11 mouse cellular contexts compared by ENCODE assay signal in the genomic region with DNA sequence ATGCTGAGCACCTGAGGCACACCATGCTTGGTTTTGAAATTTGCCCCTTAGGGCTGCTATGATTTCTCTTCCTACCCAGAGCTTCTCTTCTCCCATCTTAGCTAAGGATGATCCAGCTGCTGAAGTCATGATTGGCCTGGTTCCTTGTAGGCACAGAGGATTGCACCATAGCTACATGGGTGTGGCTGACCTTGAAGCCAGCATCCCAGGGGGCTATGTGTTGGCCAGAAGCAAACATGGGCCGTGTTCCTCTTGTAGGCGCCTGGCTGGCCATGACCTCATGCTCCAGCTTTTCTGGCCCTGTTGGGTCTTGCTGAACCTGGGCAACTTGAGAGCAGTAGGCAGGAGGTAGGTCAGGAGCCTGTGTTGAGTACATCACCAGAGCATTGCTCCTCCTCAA. TPM values are rescaled to one million over a fixed set of nuclear protein-coding genes. Genes with fewer than 3 reads are reported as not detected.
A peak's percentile ranks its signal among the peaks of the same experiment; 100 is the strongest.
DNase-seq lines count a peak whose midpoint lies in the region; ATAC-seq and TF ChIP-seq lines count a peak whose summit lies in the region.
"Had no signal": no experiment of that assay in that cellular context is flagged by ENCODE, and none has a peak within 500 bp of the region (broad histone marks: within the 10 kb centered on the region; RNA-seq: fewer than 3 reads in every experiment).

No protein-coding gene starts in this region.

- ATAC-seq in liver, postnatal 0 days: peak; percentile 49; the same call in 1 of the 2 replicates
- ATAC-seq in liver, embryonic 11.5 days (replicated peaks; ENCODE audit: low FRiP score): no peak
- ATAC-seq in megakaryocyte, adult 5-6 weeks (ENCODE audit: poor library complexity, severe bottlenecking): peak; percentile 81

- no peak overlapping the region for H3K9ac ChIP-seq in liver, postnatal 0 days (replicated peaks)
- no peak overlapping the region for H3K9ac ChIP-seq in liver, embryonic 11.5 days (ENCODE audit: low read depth, low read length)
- H3K9ac ChIP-seq: heart, embryonic 13.5 days; liver, embryonic 14.5 days had no signal

- TF ChIP-seq EP300 in liver, postnatal 0 days (IDR thresholded peaks at IDR 0.05; ENCODE audit: low read depth): no peak

- 46% methylated on average over 2 of the region's 2 CpGs for WGBS in liver, postnatal 0 days (ENCODE audit: insufficient replicate concordance)
- WGBS in liver, embryonic 11.5 days: 69% methylated on average over 2 of the region's 2 CpGs

- H3K27me3 ChIP-seq in liver, postnatal 0 days (ENCODE audit: insufficient read depth, low read length): no peaks in the 10 kb centered on the region
- no peaks in the 10 kb centered on the region for H3K27me3 ChIP-seq in liver, embryonic 11.5 days (replicated peaks; ENCODE audit: control insufficient read depth, insufficient read depth, low read length)
- H3K27me3 ChIP-seq: heart, embryonic 13.5 days had no signal

- H3K27ac ChIP-seq in liver, postnatal 0 days (ENCODE audit: low read depth): no peak overlapping the region
- no peak overlapping the region for H3K27ac ChIP-seq in liver, embryonic 11.5 days (ENCODE audit: low read depth, low read length)
- H3K27ac ChIP-seq: heart, embryonic 13.5 days; liver, embryonic 14.5 days had no signal

- DNase-seq in liver, postnatal 0 days: no peak
- no peak for DNase-seq in liver, embryonic 11.5 days (ENCODE audit: low spot score)
- peak; percentile 82 for DNase-seq in adrenal gland, adult 2 months
- peak; percentile 65 to 84 for DNase-seq in gastrocnemius, postnatal 36 days
- no peak for DNase-seq in Muller cell, postnatal 12 days (ENCODE audit: inconsistent ontology term)
- no peak for DNase-seq in thymus, postnatal 0 days (ENCODE audit: low spot score)
- no peak for DNase-seq in retina, embryonic 14.5 days (ENCODE audit: low spot score)
- DNase-seq: kidney, adult 18-20 months had no signal

- H3K4me1 ChIP-seq in liver, postnatal 0 days (ENCODE audit: insufficient read depth): peaks cover 27% of the 10 kb centered on the region
- peaks cover 25% of the 10 kb centered on the region for H3K4me1 ChIP-seq in liver, embryonic 11.5 days (replicated peaks; ENCODE audit: control insufficient read depth, insufficient read depth, low read length)

- intact Hi-C loops in gastrocnemius, postnatal 36 days (cut with DNase I): no loop called here

- H3K36me3 ChIP-seq in liver, postnatal 0 days (replicated peaks; ENCODE audit: insufficient read depth, low read length): peaks cover 4% of the 10 kb centered on the region; the same call in 1 of the 2 replicates
- peaks cover 5% of the 10 kb centered on the region; the same call in 1 of the 2 replicates for H3K36me3 ChIP-seq in liver, embryonic 11.5 days (ENCODE audit: control insufficient read depth, insufficient read depth, low read length)

- H3K4me2 ChIP-seq in liver, postnatal 0 days (ENCODE audit: low read depth, low read length): no peak overlapping the region
- H3K4me2 ChIP-seq in liver, embryonic 11.5 days: no peak overlapping the region
- H3K4me2 ChIP-seq: heart, embryonic 13.5 days had no signal

- TF ChIP-seq CTCF in liver, postnatal 0 days (IDR thresholded peaks at IDR 0.05; ENCODE audit: low read depth): no peak

- no peak overlapping the region for H3K4me3 ChIP-seq in liver, postnatal 0 days (ENCODE audit: low read depth, low read length)
- no peak overlapping the region for H3K4me3 ChIP-seq in liver, embryonic 11.5 days (ENCODE audit: low read depth, low read length)
- H3K4me3 ChIP-seq: heart, embryonic 13.5 days had no signal

- H3K9me3 ChIP-seq in liver, postnatal 0 days (ENCODE audit: low read length): no peaks in the 10 kb centered on the region
- H3K9me3 ChIP-seq in liver, embryonic 11.5 days (ENCODE audit: control insufficient read depth, low read length): no peaks in the 10 kb centered on the region
- H3K9me3 ChIP-seq: heart, embryonic 13.5 days had no signal

RNA-seq across cellular contexts. Expression of gene Bicd2, which starts 23.3 kb away (rescaled TPM):
- polyA plus RNA-seq in liver, postnatal 0 days (2015; fragmentation: Nextera tagmentation; extraction: Ambion mirVana): 4.9 and 5.8 TPM in 2 replicates
- 22.6 TPM in 2 replicates for polyA plus RNA-seq in liver, embryonic 11.5 days (2014; fragmentation: Nextera tagmentation; extraction: Ambion mirVana)
- total RNA-seq in adrenal gland, adult 2 months (2021): 10 to 100 TPM; 34.7 to 43.2 TPM
- polyA plus RNA-seq in adrenal gland, adult 2 months (2012; rRNA removed): 25.1 and 25.2 TPM in 2 replicates
- 10 to 100 TPM; 23.3 to 24.5 TPM for total RNA-seq in gastrocnemius, postnatal 36 days (2021)
- total RNA-seq in megakaryocyte, adult 5-6 weeks (2015): 14.9 and 15.3 TPM in 2 replicates
- total RNA-seq in megakaryocyte, adult 5-6 weeks (2017): 24.7 and 27.7 TPM in 2 replicates
- polyA plus RNA-seq in thymus, postnatal 0 days (2015; fragmentation: Nextera tagmentation; extraction: Ambion mirVana): 25.4 and 27.0 TPM in 2 replicates

RNA-seq across cellular contexts. Expression of gene Fgd3, which starts 44.6 kb away (rescaled TPM):
- polyA plus RNA-seq in liver, postnatal 0 days (2015; fragmentation: Nextera tagmentation; extraction: Ambion mirVana): 0.57 and 0.62 TPM in 2 replicates
- polyA plus RNA-seq in liver, embryonic 11.5 days (2014; fragmentation: Nextera tagmentation; extraction: Ambion mirVana): 0.74 and 0.92 TPM in 2 replicates
- total RNA-seq in adrenal gland, adult 2 months (2021): 1 to 10 TPM; 3.1 to 6.0 TPM
- 1.3 and 2.3 TPM in 2 replicates for polyA plus RNA-seq in adrenal gland, adult 2 months (2012; rRNA removed)
- total RNA-seq in gastrocnemius, postnatal 36 days (2021): under 1 TPM; 0.87 to 0.99 TPM
- total RNA-seq in megakaryocyte, adult 5-6 weeks (2015): 10.7 and 12.2 TPM in 2 replicates
- 26.1 and 30.9 TPM in 2 replicates for total RNA-seq in megakaryocyte, adult 5-6 weeks (2017)
- polyA plus RNA-seq in thymus, postnatal 0 days (2015; fragmentation: Nextera tagmentation; extraction: Ambion mirVana): 1.7 and 2.1 TPM in 2 replicates

RNA-seq across cellular contexts. Expression of gene Ippk, which starts 56.3 kb away (rescaled TPM):
- 5.9 and 6.0 TPM in 2 replicates for polyA plus RNA-seq in liver, postnatal 0 days (2015; fragmentation: Nextera tagmentation; extraction: Ambion mirVana)
- polyA plus RNA-seq in liver, embryonic 11.5 days (2014; fragmentation: Nextera tagmentation; extraction: Ambion mirVana): 19.0 and 23.7 TPM in 2 replicates
- total RNA-seq in adrenal gland, adult 2 months (2021): 10 to 100 TPM; 27.0 to 38.3 TPM
- 6.8 and 8.4 TPM in 2 replicates for polyA plus RNA-seq in adrenal gland, adult 2 months (2012; rRNA removed)
- total RNA-seq in gastrocnemius, postnatal 36 days (2021): 1 to 10 TPM; 5.3 to 5.6 TPM
- total RNA-seq in megakaryocyte, adult 5-6 weeks (2015): 2.5 and 3.1 TPM in 2 replicates
- total RNA-seq in megakaryocyte, adult 5-6 weeks (2017): 5.9 and 7.4 TPM in 2 replicates
- 13.5 and 15.2 TPM in 2 replicates for polyA plus RNA-seq in thymus, postnatal 0 days (2015; fragmentation: Nextera tagmentation; extraction: Ambion mirVana)

Comparison
In these comparisons a context has a peak if more than half of its experiments do, and no peak if none do; other contexts are left out.
1. DNase-seq: peak in adrenal gland, adult 2 months (single experiment) and gastrocnemius, postnatal 36 days (2 of 2); none in liver, postnatal 0 days (single experiment), liver, embryonic 11.5 days (single experiment), Muller cell, postnatal 12 days (single experiment), thymus, postnatal 0 days (single experiment) and retina, embryonic 14.5 days (single experiment).